Mouse (Mus musculus) liver, embryonic 11.5 days (tissue): ENCODE measurements at regions not wholly inside any gene's neighbourhood (a gene's known extent, or its start where the extent isn't known, plus 50 kb on each side); places are given as distances from the start of the nearest gene placed in this dataset.
"Not testable (repeated sequence)": the region's sequence is repeated elsewhere in the genome, so short reads cannot be mapped to it uniquely, and the experiment has no call there.

Source experiments
- ATAC-seq: fragments of 200-750 bp; cut with Nextera tagmentation; replicated peaks from 2 replicates; pipeline ENCODE4 v1.8.0; 2017; ENCODE audit warnings: moderate number of reproducible peaks, mild to moderate bottlenecking, moderate TSS enrichment, moderate library complexity; ENCODE audit not compliant: low FRiP score
- DNase-seq: peaks from one replicate; pipeline ENCODE4 v3.0.0-alpha.2; 2017; ENCODE audit warnings: low spot score
- H3K27ac ChIP-seq: fragments of 300-500 bp; sonication (generic); 2 replicates; pipeline ENCODE4 v1.5.1; 2014; ENCODE audit warnings: mild to moderate bottlenecking, low read depth, low read length, control low read depth
- H3K27me3 ChIP-seq: fragments of 300-500 bp; sonication (generic); replicated peaks from 2 replicates; pipeline ENCODE4 v1.6.1; 2014; ENCODE audit warnings: low read length, mixed read lengths; ENCODE audit not compliant: control insufficient read depth, insufficient read depth
- H3K36me3 ChIP-seq: fragments of 300-500 bp; sonication (generic); 2 replicates; pipeline ENCODE4 v1.6.1; 2014; ENCODE audit warnings: mild to moderate bottlenecking, low read length, moderate library complexity, mixed read lengths; ENCODE audit not compliant: control insufficient read depth, insufficient read depth
- H3K4me1 ChIP-seq: fragments of 300-500 bp; sonication (generic); replicated peaks from 2 replicates; pipeline ENCODE4 v1.6.1; 2014; ENCODE audit warnings: low read length, mixed read lengths; ENCODE audit not compliant: control insufficient read depth, insufficient read depth
- H3K4me2 ChIP-seq: fragments of 300-500 bp; sonication (generic); 2 replicates; pipeline ENCODE4 v1.6.1; 2014; ENCODE audit warnings: mild to moderate bottlenecking, control low read depth, moderate library complexity
- H3K4me3 ChIP-seq: fragments of 300-500 bp; sonication (generic); 2 replicates; pipeline ENCODE4 v1.5.1; 2014; ENCODE audit warnings: low read depth, low read length, control low read depth
- H3K9ac ChIP-seq: fragments of 300-500 bp; sonication (generic); 2 replicates; pipeline ENCODE4 v1.6.1; 2014; ENCODE audit warnings: low read depth, low read length, control low read depth
- H3K9me3 ChIP-seq: fragments of 300-500 bp; sonication (generic); 2 replicates; pipeline ENCODE4 v1.6.1; 2016; ENCODE audit warnings: low read length, inconsistent platforms, mixed read lengths; ENCODE audit not compliant: control insufficient read depth
- WGBS: fragments of 180-500 bp; shearing (Covaris S2); extraction: QIAGEN DNeasy Blood & Tissue Kit; methylation state at CpG from one replicate; pipeline ENCODE4 v1.1.7; 2014; 5-methylcytosine and 5-hydroxymethylcytosine counted together

DNA sequence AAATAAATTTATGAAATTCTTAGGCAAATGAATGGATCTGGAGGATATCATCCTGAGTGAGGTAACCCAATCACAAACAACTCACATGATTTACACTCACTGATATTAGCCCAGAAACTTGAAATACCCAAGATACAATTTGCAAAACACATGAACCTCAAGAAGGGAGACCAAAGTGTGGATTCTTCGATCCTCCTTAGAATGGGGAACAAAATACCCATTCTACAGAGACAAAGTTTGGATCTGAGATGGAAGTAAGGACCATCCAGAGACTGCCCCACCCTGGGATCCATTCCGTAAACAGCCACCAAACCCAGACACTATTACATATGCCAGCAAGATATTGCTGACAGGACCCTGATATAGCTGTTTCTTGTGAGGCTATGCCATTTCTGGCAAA, 971.2 kb downstream of the Agbl1 start:
- WGBS, result 84% methylated on average over 2 of the region's 2 CpGs
- DNase-seq, result not testable (repeated sequence)

DNA sequence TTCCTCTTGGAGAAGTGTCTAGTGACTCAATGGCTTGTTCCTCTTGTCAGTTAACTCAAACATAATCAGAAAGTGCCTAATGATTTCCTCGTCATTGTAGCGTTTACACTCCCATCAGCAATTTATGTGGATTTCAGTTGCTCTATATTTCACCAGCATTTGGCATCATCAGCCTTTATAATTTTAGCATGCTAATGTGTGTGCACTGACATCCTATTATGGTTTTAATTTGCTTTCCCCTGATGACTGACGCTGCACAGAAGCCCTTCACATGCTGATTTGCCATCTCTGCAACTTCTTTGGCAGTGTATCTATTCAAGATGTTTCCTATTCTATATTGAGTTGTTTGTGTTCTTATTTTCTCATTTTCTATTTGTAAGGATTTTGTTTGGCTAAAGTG, 975.9 kb downstream of the Agbl1 start:
- Histone ChIP-seq H3K4me3 (no peak overlapping the region), H3K9me3 (no peaks in the 10 kb centered on the region), H3K27me3 (no peaks in the 10 kb centered on the region), H3K4me2 (no peak overlapping the region), H3K9ac (no peak overlapping the region), H3K27ac (no peak overlapping the region), H3K36me3 (no peaks in the 10 kb centered on the region), H3K4me1 (no peaks in the 10 kb centered on the region)
- DNase-seq (no peak), ATAC-seq (no peak)
- 77% methylated on average over 3 of the region's 3 CpGs for WGBS

More for the DNA sequence above, 971.2 kb downstream of the Agbl1 start:
- not testable (repeated sequence) for H3K4me1 ChIP-seq, H3K27ac ChIP-seq, H3K4me2 ChIP-seq, ATAC-seq, H3K9ac ChIP-seq, H3K9me3 ChIP-seq, H3K27me3 ChIP-seq, H3K36me3 ChIP-seq, H3K4me3 ChIP-seq

- ATAC-seq (no peak), DNase-seq (no peak)
- H3K4me3 ChIP-seq, result no peak overlapping the region
- WGBS, result 58% methylated on average over 1 of the region's 1 CpGs
- H3K36me3 ChIP-seq, result no peaks in the 10 kb centered on the region
- no peak overlapping the region for H3K4me2 ChIP-seq
- H3K27ac ChIP-seq, result no peak overlapping the region
- no peaks in the 10 kb centered on the region for H3K9me3 ChIP-seq
- H3K27me3 ChIP-seq, result no peaks in the 10 kb centered on the region
- no peaks in the 10 kb centered on the region for H3K4me1 ChIP-seq
- H3K9ac ChIP-seq, result no peak overlapping the region
These were observed 1019.7 kb downstream of the Agbl1 start for GRCm38 (mm10) chr7:77249391-77249790.

DNA sequence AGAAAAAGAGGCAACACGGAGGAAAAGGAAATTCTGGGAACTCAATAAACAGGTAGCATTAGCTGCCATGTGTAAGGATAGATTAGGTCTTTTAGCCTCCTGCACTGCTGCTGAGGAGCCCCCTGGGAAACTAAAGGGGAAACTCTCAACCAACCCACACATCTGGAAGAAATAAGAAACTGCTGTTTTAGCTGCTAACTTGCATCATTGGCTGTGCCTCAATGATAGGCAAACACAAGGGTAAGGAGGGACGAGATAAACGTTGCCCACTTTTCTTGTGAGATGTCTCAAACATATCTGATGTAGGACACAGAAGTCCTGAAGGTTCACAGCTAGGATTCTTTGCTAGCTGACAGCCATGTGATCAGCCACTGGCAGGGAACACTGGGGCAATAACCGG, 1058.0 kb downstream of the Agbl1 start:
- peak; percentile 43; the same call in 1 of the 2 replicates for ATAC-seq
- Histone ChIP-seq H3K4me1 (no peaks in the 10 kb centered on the region), H3K4me3 (no peak overlapping the region), H3K4me2 (no peak overlapping the region), H3K9me3 (no peaks in the 10 kb centered on the region), H3K9ac (no peak overlapping the region), H3K27ac (no peak overlapping the region), H3K36me3 (no peaks in the 10 kb centered on the region), H3K27me3 (no peaks in the 10 kb centered on the region)
- 63% methylated on average over 4 of the region's 4 CpGs for WGBS
- DNase-seq, result no peak

DNA sequence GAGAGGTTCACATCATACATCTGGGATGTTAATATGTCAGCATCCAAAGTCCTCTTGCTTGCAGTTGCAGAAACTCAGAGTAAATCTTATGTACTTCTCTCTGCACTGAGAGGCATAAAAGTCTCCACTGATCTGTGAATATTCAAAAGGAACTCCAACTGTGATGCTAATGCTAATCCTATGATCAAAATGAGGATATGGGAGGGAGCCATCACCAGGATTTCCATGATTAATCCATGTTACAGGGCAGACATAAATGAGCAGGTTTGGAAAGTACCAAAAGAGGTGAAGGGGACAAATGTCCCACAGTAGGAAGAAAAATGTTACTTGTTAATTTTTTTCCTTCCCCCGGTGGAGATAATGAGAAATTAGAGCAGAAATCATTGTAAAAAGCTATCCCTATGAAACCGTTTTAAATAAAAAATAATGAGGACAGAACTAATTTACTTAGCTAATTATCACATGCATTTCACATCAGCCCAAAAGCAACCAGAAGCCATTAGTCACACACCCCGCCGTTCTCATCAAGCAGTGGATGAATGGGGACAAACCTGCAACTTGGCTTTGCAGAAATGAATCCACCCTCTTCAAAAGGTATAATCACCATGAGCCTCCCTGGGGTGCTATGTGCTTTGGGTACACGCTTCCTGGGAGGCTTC, 1065.4 kb downstream of the Agbl1 start:
- no peak overlapping the region for H3K4me2 ChIP-seq
- ATAC-seq (no peak), DNase-seq (no peak)
- no peak overlapping the region for H3K4me3 ChIP-seq
- 38% methylated on average over 5 of the region's 5 CpGs for WGBS
- no peaks in the 10 kb centered on the region for H3K36me3 ChIP-seq
- H3K9ac ChIP-seq, result no peak overlapping the region
- no peaks in the 10 kb centered on the region for H3K9me3 ChIP-seq
- no peaks in the 10 kb centered on the region for H3K27me3 ChIP-seq
- no peak overlapping the region for H3K27ac ChIP-seq
- no peaks in the 10 kb centered on the region for H3K4me1 ChIP-seq

- DNase-seq (no peak), ATAC-seq (no peak)
- H3K4me2 ChIP-seq, result no peak overlapping the region
- no peak overlapping the region for H3K9ac ChIP-seq
- H3K27me3 ChIP-seq, result no peaks in the 10 kb centered on the region
- no peaks in the 10 kb centered on the region for H3K4me1 ChIP-seq
- no peak overlapping the region for H3K4me3 ChIP-seq
- no peaks in the 10 kb centered on the region for H3K36me3 ChIP-seq
- no peak overlapping the region for H3K27ac ChIP-seq
- H3K9me3 ChIP-seq, result no peaks in the 10 kb centered on the region
- WGBS, result 50% methylated on average over 3 of the region's 3 CpGs
These were observed 1073.5 kb downstream of the Agbl1 start for GRCm38 (mm10) chr7:77303227-77303626.

DNA sequence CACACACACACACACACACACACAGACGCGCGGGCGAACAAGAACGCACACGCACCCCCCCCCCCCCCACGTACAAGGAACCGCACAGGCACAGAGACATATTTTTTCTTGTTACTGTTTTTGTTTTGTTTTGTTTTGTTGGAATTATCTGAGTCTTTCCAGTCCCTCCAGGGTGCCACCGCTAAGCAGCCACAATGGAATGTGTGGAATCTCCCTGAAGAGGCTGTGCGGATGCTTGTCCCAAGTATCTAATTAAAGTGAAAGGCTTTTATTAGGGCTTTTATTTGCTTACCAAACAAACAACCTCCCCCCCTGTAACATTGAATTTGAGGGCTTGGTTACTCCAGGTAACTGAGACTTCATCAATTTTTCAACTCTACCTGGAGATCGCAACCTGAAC, 1074.2 kb downstream of the Agbl1 start:
- Histone ChIP-seq H3K36me3 (no peaks in the 10 kb centered on the region), H3K27ac (no peak overlapping the region), H3K9ac (no peak overlapping the region), H3K4me3 (no peak overlapping the region), H3K9me3 (no peaks in the 10 kb centered on the region), H3K27me3 (no peaks in the 10 kb centered on the region), H3K4me1 (no peaks in the 10 kb centered on the region), H3K4me2 (no peak overlapping the region)
- WGBS, result 20% methylated on average over 5 of the region's 11 CpGs
- no peak for DNase-seq
- ATAC-seq, result no peak

- Histone ChIP-seq H3K9ac (no peak overlapping the region), H3K27me3 (no peaks in the 10 kb centered on the region), H3K4me2 (no peak overlapping the region), H3K4me3 (no peak overlapping the region), H3K4me1 (no peaks in the 10 kb centered on the region), H3K9me3 (no peaks in the 10 kb centered on the region), H3K36me3 (no peaks in the 10 kb centered on the region), H3K27ac (no peak overlapping the region)
- no peak for ATAC-seq
- WGBS, result 71% methylated on average over 3 of the region's 3 CpGs
- DNase-seq, result no peak
These were observed 1075.8 kb downstream of the Agbl1 start for GRCm38 (mm10) chr7:77305471-77305870.

DNA sequence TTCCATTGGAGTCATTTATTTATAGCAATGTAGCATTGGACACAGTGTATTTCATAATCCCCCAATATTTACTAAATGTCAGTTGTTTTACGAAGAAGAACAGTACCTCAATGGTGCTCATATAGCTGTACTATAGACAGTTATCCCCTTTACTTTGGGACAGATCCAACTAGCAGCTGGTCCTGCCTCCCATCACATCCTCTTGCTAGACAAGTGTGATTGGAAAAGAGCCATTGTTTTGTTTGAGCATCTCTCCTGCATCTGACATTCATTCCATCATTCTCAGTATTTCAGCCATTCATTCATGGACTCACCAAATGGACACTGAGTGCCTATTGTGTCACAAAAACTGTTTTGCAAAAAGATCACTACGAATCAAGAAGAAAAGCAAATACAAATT, 1082.0 kb downstream of the Agbl1 start:
- Histone ChIP-seq H3K36me3 (no peaks in the 10 kb centered on the region), H3K9me3 (no peaks in the 10 kb centered on the region), H3K27ac (no peak overlapping the region), H3K4me2 (no peak overlapping the region), H3K9ac (no peak overlapping the region), H3K4me3 (no peak overlapping the region), H3K4me1 (no peaks in the 10 kb centered on the region), H3K27me3 (no peaks in the 10 kb centered on the region)
- WGBS, result 75% methylated on average over 2 of the region's 2 CpGs
- DNase-seq, result no peak
- ATAC-seq, result no peak
